Mouse (Mus musculus): ENCODE data around the gene Agmat. TPM values are rescaled to one million over a fixed set of nuclear protein-coding genes. Genes with fewer than 3 reads are reported as not detected.
"Not testable (repeated sequence)": the region's sequence is repeated elsewhere in the genome, so short reads cannot be mapped to it uniquely, and the experiment has no call there.

The Agmat gene
- polyA plus RNA-seq, 1 experiment from 2014 or later, result 0.27 TPM

- no peak overlapping the region for H3K9ac ChIP-seq (replicated peaks; ENCODE audit: low read depth)
- 0 out of 2 replicates have a peak, but pooled peaks cover 4% of the 10 kb centered on the region for H3K4me1 ChIP-seq (ENCODE audit: insufficient read depth, low read depth, low read length)
- no peaks in the 10 kb centered on the region for H3K27me3 ChIP-seq (replicated peaks; ENCODE audit: insufficient read depth, low read length)
- H3K27ac ChIP-seq (ENCODE audit: low read length), result no peak overlapping the region
- TF ChIP-seq CTCF (IDR thresholded peaks at IDR 0.05) (no peak), EP300 (IDR thresholded peaks at IDR 0.05) (no peak)
- H3K9me3 ChIP-seq (ENCODE audit: low read length), result no peaks in the 10 kb centered on the region
- no peak overlapping the region for H3K4me2 ChIP-seq (replicated peaks; ENCODE audit: low read depth, low read length)
- ATAC-seq (no peak), DNase-seq (ENCODE audit: low spot score) (no peak)
- peaks cover 24% of the 10 kb centered on the region for H3K36me3 ChIP-seq (ENCODE audit: insufficient read depth, low read length)
- 96% methylated on average over 3 of the region's 3 CpGs for WGBS
- H3K4me3 ChIP-seq (ENCODE audit: low read depth, low read length), result no peak overlapping the region
Measured at GRCm38 (mm10) chr4:141765008-141765407, 18.5 kb downstream of the Agmat start.

- Histone ChIP-seq H3K9ac (replicated peaks; ENCODE audit: low read depth) (no peak overlapping the region), H3K4me1 (ENCODE audit: insufficient read depth, low read depth, low read length) (0 out of 2 replicates have a peak, but pooled peaks cover 4% of the 10 kb centered on the region), H3K27me3 (replicated peaks; ENCODE audit: insufficient read depth, low read length) (no peaks in the 10 kb centered on the region), H3K9me3 (ENCODE audit: low read length) (no peaks in the 10 kb centered on the region), H3K4me2 (replicated peaks; ENCODE audit: low read depth, low read length) (peak overlapping the region; percentile 17; the same call in 1 of the 2 replicates), H3K36me3 (ENCODE audit: insufficient read depth, low read length) (peaks cover 32% of the 10 kb centered on the region), H3K4me3 (ENCODE audit: low read depth, low read length) (no peak overlapping the region), H3K27ac (ENCODE audit: low read length) (peak overlapping the region; percentile 69)
- ATAC-seq (0 out of 2 replicates have a peak, but pooled peaks have one; percentile 0), DNase-seq (ENCODE audit: low spot score) (peak; percentile 23)
- 55% methylated on average over 8 of the region's 8 CpGs for WGBS
- TF ChIP-seq EP300 (IDR thresholded peaks at IDR 0.05) (no peak), CTCF (IDR thresholded peaks at IDR 0.05) (no peak)
Measured at GRCm38 (mm10) chr4:141766316-141766667, 19.8 kb downstream of the Agmat start.

GRCm38 (mm10) chr4:141766668-141767352, 20.3 kb downstream of the Agmat start:
- H3K9me3 ChIP-seq (ENCODE audit: low read length), result no peaks in the 10 kb centered on the region
- ATAC-seq (peak; percentile 80), DNase-seq (ENCODE audit: low spot score) (peak; percentile 78)
- H3K36me3 ChIP-seq (ENCODE audit: insufficient read depth, low read length), result peaks cover 32% of the 10 kb centered on the region
- no peaks in the 10 kb centered on the region for H3K27me3 ChIP-seq (replicated peaks; ENCODE audit: insufficient read depth, low read length)
- no peak overlapping the region for H3K9ac ChIP-seq (replicated peaks; ENCODE audit: low read depth)
- WGBS, result 38% methylated on average over 19 of the region's 19 CpGs
- peak overlapping the region; percentile 69 for H3K27ac ChIP-seq (ENCODE audit: low read length)
- 0 out of 2 replicates have a peak, but pooled peaks cover 4% of the 10 kb centered on the region for H3K4me1 ChIP-seq (ENCODE audit: insufficient read depth, low read depth, low read length)
- H3K4me3 ChIP-seq (ENCODE audit: low read depth, low read length), result no peak overlapping the region
- peak overlapping the region; percentile 17; the same call in 1 of the 2 replicates for H3K4me2 ChIP-seq (replicated peaks; ENCODE audit: low read depth, low read length)
- TF ChIP-seq CTCF (IDR thresholded peaks at IDR 0.05) (no peak), EP300 (IDR thresholded peaks at IDR 0.05) (no peak)

- H3K4me1 ChIP-seq (ENCODE audit: insufficient read depth, low read depth, low read length), result 0 out of 2 replicates have a peak, but pooled peaks cover 4% of the 10 kb centered on the region
Measured at GRCm38 (mm10) chr4:141767353-141768036, 21.0 kb downstream of the Agmat start.

GRCm38 (mm10) chr4:141769501-141770160, 23.2 kb downstream of the Agmat start:
- Histone ChIP-seq H3K36me3 (ENCODE audit: insufficient read depth, low read length) (peaks cover 29% of the 10 kb centered on the region; the same call in 1 of the 2 replicates), H3K4me1 (ENCODE audit: insufficient read depth, low read depth, low read length) (0 out of 2 replicates have a peak, but pooled peaks cover 4% of the 10 kb centered on the region), H3K27me3 (replicated peaks; ENCODE audit: insufficient read depth, low read length) (no peaks in the 10 kb centered on the region), H3K27ac (ENCODE audit: low read length) (no peak overlapping the region), H3K4me3 (ENCODE audit: low read depth, low read length) (no peak overlapping the region), H3K4me2 (replicated peaks; ENCODE audit: low read depth, low read length) (no peak overlapping the region), H3K9me3 (ENCODE audit: low read length) (no peaks in the 10 kb centered on the region), H3K9ac (replicated peaks; ENCODE audit: low read depth) (no peak overlapping the region)
- no peak for TF ChIP-seq CTCF (IDR thresholded peaks at IDR 0.05)
- no peak for TF ChIP-seq EP300 (IDR thresholded peaks at IDR 0.05)
- ATAC-seq (no peak), DNase-seq (ENCODE audit: low spot score) (no peak)
- WGBS, result 55% methylated on average over 8 of the region's 8 CpGs

More at GRCm38 (mm10) chr4:141767353-141768036, 21.0 kb downstream of the Agmat start:
- DNase-seq (ENCODE audit: low spot score), result peak; percentile 68
- Histone ChIP-seq H3K4me2 (replicated peaks; ENCODE audit: low read depth, low read length) (peak overlapping the region; percentile 17; the same call in 1 of the 2 replicates), H3K9me3 (ENCODE audit: low read length) (no peaks in the 10 kb centered on the region), H3K27ac (ENCODE audit: low read length) (peak overlapping the region; percentile 69), H3K9ac (replicated peaks; ENCODE audit: low read depth) (no peak overlapping the region), H3K36me3 (ENCODE audit: insufficient read depth, low read length) (peaks cover 28% of the 10 kb centered on the region; the same call in 1 of the 2 replicates), H3K27me3 (replicated peaks; ENCODE audit: insufficient read depth, low read length) (no peaks in the 10 kb centered on the region), H3K4me3 (ENCODE audit: low read depth, low read length) (no peak overlapping the region)
- TF ChIP-seq EP300 (IDR thresholded peaks at IDR 0.05), result no peak
- no peak for TF ChIP-seq CTCF (IDR thresholded peaks at IDR 0.05)
- 61% methylated on average over 19 of the region's 19 CpGs for WGBS
- peak; percentile 86 for ATAC-seq

- Histone ChIP-seq H3K27me3 (replicated peaks; ENCODE audit: insufficient read depth, low read length) (no peaks in the 10 kb centered on the region), H3K9ac (replicated peaks; ENCODE audit: low read depth) (no peak overlapping the region), H3K4me1 (ENCODE audit: insufficient read depth, low read depth, low read length) (no peaks in the 10 kb centered on the region), H3K4me2 (replicated peaks; ENCODE audit: low read depth, low read length) (no peak overlapping the region), H3K27ac (ENCODE audit: low read length) (no peak overlapping the region), H3K36me3 (ENCODE audit: insufficient read depth, low read length) (peaks cover 39% of the 10 kb centered on the region; the same call in 1 of the 2 replicates), H3K4me3 (ENCODE audit: low read depth, low read length) (no peak overlapping the region), H3K9me3 (ENCODE audit: low read length) (no peaks in the 10 kb centered on the region)
- ATAC-seq (no peak), DNase-seq (ENCODE audit: low spot score) (no peak)
- no peak for TF ChIP-seq CTCF (IDR thresholded peaks at IDR 0.05)
- WGBS, result 84% methylated on average over 8 of the region's 8 CpGs
Measured at GRCm38 (mm10) chr4:141771823-141772222, 25.4 kb downstream of the Agmat start.

- not testable (repeated sequence) for H3K4me1 ChIP-seq (ENCODE audit: insufficient read depth, low read depth, low read length); H3K27me3 ChIP-seq (replicated peaks; ENCODE audit: insufficient read depth, low read length); H3K4me2 ChIP-seq (replicated peaks; ENCODE audit: low read depth, low read length); H3K4me3 ChIP-seq (ENCODE audit: low read depth, low read length); H3K9ac ChIP-seq (replicated peaks; ENCODE audit: low read depth); DNase-seq (ENCODE audit: low spot score); H3K9me3 ChIP-seq (ENCODE audit: low read length); H3K27ac ChIP-seq (ENCODE audit: low read length); ATAC-seq
- 82% methylated on average over 4 of the region's 4 CpGs for WGBS
- H3K36me3 ChIP-seq (ENCODE audit: insufficient read depth, low read length), result peaks cover 42% of the 10 kb centered on the region; the same call in 1 of the 2 replicates
Measured at GRCm38 (mm10) chr4:141773019-141773418, 26.5 kb downstream of the Agmat start.
